Mouse (Mus musculus) heart, adult 2 months (tissue): ENCODE measurements at regions not wholly inside any gene's neighbourhood (a gene's known extent, or its start where the extent isn't known, plus 50 kb on each side); places are given as distances from the start of the nearest gene placed in this dataset.

Experiments used
- CTCF ChIP-seq: fragments of 200-600 bp; IDR thresholded peaks from 2 replicates; pipeline ENCODE4 v1.8.1; 2022; ENCODE audit warnings: antibody characterized with exemption, mild to moderate bottlenecking, moderate library complexity
- POLR2A ChIP-seq: fragments of 200-500 bp; IDR thresholded peaks from 2 replicates; pipeline ENCODE4 v1.6.1; 2011; ENCODE audit warnings: mild to moderate bottlenecking, low read depth, low read length, control low read depth; ENCODE audit not compliant: insufficient read depth

DNA sequence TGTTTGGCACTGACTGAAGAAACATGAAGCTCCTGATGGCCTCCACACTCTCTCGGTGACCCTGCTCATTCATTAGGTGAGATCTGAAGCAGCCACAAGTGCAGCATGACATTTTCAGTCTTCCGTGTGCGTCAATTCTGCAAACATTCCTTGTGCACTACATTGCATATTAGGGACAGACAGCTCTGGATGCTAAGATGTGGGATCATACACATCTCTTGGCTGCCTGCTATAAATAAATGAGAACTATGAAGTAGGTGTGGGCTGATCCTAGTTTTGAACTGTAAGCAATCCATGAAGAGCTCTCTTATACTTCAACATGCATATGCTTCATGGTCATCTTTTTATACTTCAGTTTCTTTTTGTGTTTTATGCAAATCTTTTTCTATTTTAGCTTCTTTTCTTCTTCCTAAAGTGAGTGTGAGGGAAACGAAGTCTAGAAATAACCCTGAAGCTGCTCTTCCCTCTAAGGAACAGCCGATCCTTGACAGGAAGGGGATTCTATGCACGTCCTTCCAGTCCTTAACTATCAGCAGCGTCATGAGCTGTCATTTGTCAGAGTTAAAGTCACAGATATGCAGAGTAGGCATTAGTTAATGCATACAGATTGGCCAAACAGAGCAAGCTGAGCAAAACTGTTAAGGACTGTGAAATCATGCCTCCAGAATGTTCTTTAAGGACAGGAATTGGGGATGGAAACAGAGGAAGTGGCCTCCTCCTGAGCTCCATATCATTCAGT is 104.1 kb upstream of the Rnaseh2b start:
- TF ChIP-seq CTCF (no peak), POLR2A (no peak)
